Mouse (Mus musculus) frontal cortex, postnatal 10 days (tissue): ENCODE measurements around the gene Cyp2d11.
A peak's percentile ranks its signal among the peaks of the same experiment; 100 is the strongest.
"Not testable (repeated sequence)": the region's sequence is repeated elsewhere in the genome, so short reads cannot be mapped to it uniquely, and the experiment has no call there.

Experiments
- DNase-seq, 2 experiments: peaks; one replicate each; pipeline ENCODE4 v3.0.0; 2022; ENCODE audit warnings: low spot score in 2 of 2, mixed read lengths in 1 of 2

Gene Cyp2d11

GRCm38 (mm10) chr15:82379871-82380713 lies 13.7 kb downstream of the Cyp2d11 start, which contains the start of gene Cyp2d22:
Gene Cyp2d22 (minus strand): TSS chr15:82380260.
- peak in 1 of 2 experiments; percentile 26 for DNase-seq

- DNase-seq: no peak
These were observed 14.3 kb downstream of the Cyp2d11 start for GRCm38 (mm10) chr15:82379511-82379870.

GRCm38 (mm10) chr15:82378261-82379180 lies 15.3 kb downstream of the Cyp2d11 start:
- DNase-seq: no peak

- no peak for DNase-seq
These were observed 16.1 kb downstream of the Cyp2d11 start for GRCm38 (mm10) chr15:82377701-82378100.

- DNase-seq: no peak
These were observed 17.3 kb downstream of the Cyp2d11 start for GRCm38 (mm10) chr15:82376393-82377138.

GRCm38 (mm10) chr15:82375855-82376254 lies 18.0 kb downstream of the Cyp2d11 start:
- no peak for DNase-seq

- DNase-seq: no peak
These were observed 19.4 kb downstream of the Cyp2d11 start for GRCm38 (mm10) chr15:82374437-82374836.

- DNase-seq: no peak
These were observed 20.8 kb downstream of the Cyp2d11 start for GRCm38 (mm10) chr15:82372991-82373390.

GRCm38 (mm10) chr15:82372446-82372845 lies 21.4 kb downstream of the Cyp2d11 start:
- DNase-seq: no peak

GRCm38 (mm10) chr15:82368851-82369250 lies 25.0 kb downstream of the Cyp2d11 start:
- no peak for DNase-seq

GRCm38 (mm10) chr15:82368146-82368545 lies 25.7 kb downstream of the Cyp2d11 start:
- no peak for DNase-seq

- DNase-seq: not testable (repeated sequence)
These were observed 29.3 kb downstream of the Cyp2d11 start for GRCm38 (mm10) chr15:82364561-82364960.

- DNase-seq: not testable (repeated sequence)
These were observed 30.0 kb downstream of the Cyp2d11 start for GRCm38 (mm10) chr15:82363801-82364200.

GRCm38 (mm10) chr15:82362234-82362633 lies 31.6 kb downstream of the Cyp2d11 start:
- DNase-seq: peak in 1 of 2 experiments; percentile 2

- peak in 1 of 2 experiments; percentile 8 for DNase-seq
These were observed 32.3 kb downstream of the Cyp2d11 start for GRCm38 (mm10) chr15:82361459-82362018.

- DNase-seq: no peak
These were observed 35.2 kb downstream of the Cyp2d11 start for GRCm38 (mm10) chr15:82358431-82359260.

GRCm38 (mm10) chr15:82354126-82354945 lies 39.5 kb downstream of the Cyp2d11 start, which contains the start of gene Ndufa6:
Gene Ndufa6 (minus strand): TSS chr15:82354322.
- DNase-seq: peak; percentile 95 to 96

GRCm38 (mm10) chr15:82353745-82354113 lies 40.1 kb downstream of the Cyp2d11 start:
- DNase-seq: no peak

GRCm38 (mm10) chr15:82353078-82353744 lies 40.6 kb downstream of the Cyp2d11 start:
- DNase-seq: no peak
